Mouse (Mus musculus) CH12.LX (cell line): ENCODE data around the gene Car2. TPM values are rescaled to one million over a fixed set of nuclear protein-coding genes. Genes with fewer than 3 reads are reported as not detected.

Experiments
- DNase-seq: peaks from one replicate; pipeline ENCODE4 v3.0.0-alpha.2; 2013; ENCODE audit errors: extremely low read depth
- H3K27ac ChIP-seq: 2 replicates; pipeline ENCODE4 v1.5.1; 2012; ENCODE audit warnings: low read depth, mild to moderate bottlenecking, control low read depth, moderate library complexity; ENCODE audit not compliant: insufficient read depth
- H3K27me3 ChIP-seq: replicated peaks from 2 replicates; pipeline ENCODE3; 2012; ENCODE audit warnings: inconsistent platforms
- H3K36me3 ChIP-seq, 2 experiments: replicated peaks in 1 of 2; 2 replicates each; pipeline versions ENCODE3 to v1.6.1; 2012; ENCODE audit warnings: inconsistent platforms in 1 of 2, low read length in 1 of 2, mild to moderate bottlenecking in 1 of 2, mixed read lengths in 1 of 2, moderate library complexity in 1 of 2; ENCODE audit not compliant: control insufficient read depth in 1 of 2, insufficient read depth in 1 of 2
- H3K4me1 ChIP-seq, 2 experiments: 2 replicates each; pipeline ENCODE4 v1.6.1; 2012; ENCODE audit warnings: inconsistent platforms in 1 of 2, moderate library complexity in 1 of 2; ENCODE audit not compliant: insufficient read depth in 2 of 2, control insufficient read depth in 1 of 2
- H3K4me2 ChIP-seq: 2 replicates; pipeline ENCODE4 v1.6.1; 2012; ENCODE audit warnings: low read depth, mild to moderate bottlenecking, control low read depth; ENCODE audit not compliant: poor library complexity, insufficient read depth, severe bottlenecking
- H3K4me3 ChIP-seq, 3 experiments: fragments of 150-350 bp in 1 of 3; sonication (generic) in 1 of 3; replicated peaks in 1 of 3; 2 replicates each; pipeline versions ENCODE3 to v1.5.1; 2011 to 2012; ENCODE audit warnings: low read depth in 2 of 3, low read length in 2 of 3, mild to moderate bottlenecking in 2 of 3, moderate library complexity in 2 of 3, control low read depth in 1 of 3, improper control_type of control experiment in 1 of 3, inconsistent platforms in 1 of 3, mixed read lengths in 1 of 3; ENCODE audit not compliant: poor library complexity in 1 of 3
- H3K79me2 ChIP-seq: replicated peaks from 2 replicates; pipeline ENCODE4 v1.6.1; 2012; ENCODE audit warnings: mild to moderate bottlenecking, moderate library complexity; ENCODE audit not compliant: control insufficient read depth, poor library complexity, insufficient read depth, severe bottlenecking; ENCODE audit errors: extremely low read depth
- H3K9ac ChIP-seq: 2 replicates; pipeline ENCODE4 v1.6.1; 2012; ENCODE audit warnings: low read depth, mild to moderate bottlenecking, control low read depth, moderate library complexity; ENCODE audit not compliant: insufficient read depth
- H3K9me3 ChIP-seq: replicated peaks from 2 replicates; pipeline ENCODE3; 2012; ENCODE audit warnings: low read length, inconsistent platforms, mixed read lengths
- CHD2 ChIP-seq: IDR thresholded peaks from 2 replicates; pipeline ENCODE4 v1.6.1; 2011; ENCODE audit warnings: low read length, improper control_type of control experiment
- CTCF ChIP-seq, 2 experiments: IDR thresholded peaks in 1 of 2; conservative IDR thresholded peaks in 1 of 2; 2 replicates each; pipeline ENCODE4 v1.5.1; 2011 to 2012; ENCODE audit warnings: low read depth in 2 of 2, low read length in 2 of 2, improper control_type of control experiment in 1 of 2, inconsistent platforms in 1 of 2, mild to moderate bottlenecking in 1 of 2, moderate library complexity in 1 of 2
- E2F4 ChIP-seq: IDR thresholded peaks from 2 replicates; pipeline ENCODE4 v1.6.1; 2011; ENCODE audit warnings: low read depth, low read length, improper control_type of control experiment; ENCODE audit not compliant: insufficient replicate concordance
- ELF1 ChIP-seq: IDR thresholded peaks from 2 replicates; pipeline ENCODE4 v1.6.1; 2014; ENCODE audit warnings: low read depth, mild to moderate bottlenecking, inconsistent platforms, low read length, improper control_type of control experiment
- EP300 ChIP-seq: IDR thresholded peaks from 2 replicates; pipeline ENCODE4 v1.6.1; 2011; ENCODE audit warnings: low read length, improper control_type of control experiment
- ETS1 ChIP-seq: conservative IDR thresholded peaks from 2 replicates; pipeline ENCODE4 v1.6.1; 2012; ENCODE audit warnings: low read depth, mild to moderate bottlenecking, inconsistent platforms, low read length, improper control_type of control experiment, moderate library complexity
- GABPA ChIP-seq: IDR thresholded peaks from 2 replicates; pipeline ENCODE4 v1.6.1; 2012; ENCODE audit warnings: low read depth, low read length, improper control_type of control experiment, inconsistent platforms; ENCODE audit not compliant: insufficient replicate concordance
- HCFC1 ChIP-seq: IDR thresholded peaks from 2 replicates; pipeline ENCODE4 v1.6.1; 2012; ENCODE audit warnings: low read depth, mild to moderate bottlenecking, inconsistent platforms, low read length, improper control_type of control experiment
- JUND ChIP-seq: conservative IDR thresholded peaks from 2 replicates; pipeline ENCODE4 v1.6.1; 2011; ENCODE audit warnings: low read depth, low read length, improper control_type of control experiment
- KAT2A ChIP-seq: IDR thresholded peaks from 2 replicates; pipeline ENCODE4 v1.6.1; 2012; ENCODE audit warnings: low read length, improper control_type of control experiment, inconsistent platforms; ENCODE audit not compliant: insufficient replicate concordance
- MAFK ChIP-seq: IDR thresholded peaks from 2 replicates; pipeline ENCODE4 v1.6.1; 2011; ENCODE audit warnings: low read length, improper control_type of control experiment; ENCODE audit not compliant: insufficient replicate concordance
- MAX ChIP-seq: IDR thresholded peaks from 2 replicates; pipeline ENCODE4 v1.6.1; 2011; ENCODE audit warnings: low read length, improper control_type of control experiment
- MAZ ChIP-seq: IDR thresholded peaks from 2 replicates; pipeline ENCODE4 v1.6.1; 2012; ENCODE audit warnings: low read depth, mild to moderate bottlenecking, inconsistent platforms, low read length, improper control_type of control experiment, moderate library complexity
- MEF2A ChIP-seq: IDR thresholded peaks from 2 replicates; pipeline ENCODE4 v1.6.1; 2014; ENCODE audit warnings: low read depth, mild to moderate bottlenecking, inconsistent platforms, low read length, improper control_type of control experiment, borderline replicate concordance
- MXI1 ChIP-seq: IDR thresholded peaks from 2 replicates; pipeline ENCODE4 v1.6.1; 2011; ENCODE audit warnings: mild to moderate bottlenecking, low read depth, low read length, improper control_type of control experiment
- MYC ChIP-seq: IDR thresholded peaks from 2 replicates; pipeline ENCODE4 v1.6.1; 2011; ENCODE audit warnings: low read depth, mild to moderate bottlenecking, improper control_type of control experiment, low read length
- NELFE ChIP-seq: IDR thresholded peaks from 2 replicates; pipeline ENCODE4 v1.6.1; 2011; ENCODE audit warnings: low read depth, low read length, improper control_type of control experiment
- NRF1 ChIP-seq: IDR thresholded peaks from 2 replicates; pipeline ENCODE4 v1.6.1; 2014; ENCODE audit warnings: low read depth, mild to moderate bottlenecking, inconsistent platforms, low read length, improper control_type of control experiment, moderate library complexity
- PAX5 ChIP-seq: IDR thresholded peaks from 2 replicates; pipeline ENCODE4 v1.6.1; 2012; ENCODE audit warnings: low read length, inconsistent platforms, mixed read lengths
- POLR2A ChIP-seq: IDR thresholded peaks from 2 replicates; pipeline ENCODE4 v1.6.1; 2011; ENCODE audit warnings: low read depth, mild to moderate bottlenecking, improper control_type of control experiment, low read length
- POLR2AphosphoS2 ChIP-seq: IDR thresholded peaks from 2 replicates; pipeline ENCODE4 v1.6.1; 2011; ENCODE audit warnings: low read depth, low read length, improper control_type of control experiment
- RAD21 ChIP-seq: IDR thresholded peaks from 2 replicates; pipeline ENCODE4 v1.6.1; 2011; ENCODE audit warnings: low read depth, mild to moderate bottlenecking, low read length, improper control_type of control experiment, moderate library complexity
- RCOR1 ChIP-seq: conservative IDR thresholded peaks from 2 replicates; pipeline ENCODE4 v1.6.1; 2012; ENCODE audit warnings: low read depth, mild to moderate bottlenecking, inconsistent platforms, low read length, improper control_type of control experiment
- SIN3A ChIP-seq: IDR thresholded peaks from 2 replicates; pipeline ENCODE4 v1.6.1; 2012; ENCODE audit warnings: low read length, improper control_type of control experiment, inconsistent platforms
- SMC3 ChIP-seq: IDR thresholded peaks from 2 replicates; pipeline ENCODE4 v1.6.1; 2011; ENCODE audit warnings: low read depth, low read length, improper control_type of control experiment
- TCF12 ChIP-seq: IDR thresholded peaks from 2 replicates; pipeline ENCODE4 v1.6.1; 2014; ENCODE audit warnings: low read depth, mild to moderate bottlenecking, inconsistent platforms, low read length, improper control_type of control experiment
- UBTF ChIP-seq: IDR thresholded peaks from 2 replicates; pipeline ENCODE4 v1.6.1; 2012; ENCODE audit warnings: low read depth, mild to moderate bottlenecking, inconsistent platforms, low read length, improper control_type of control experiment, moderate library complexity
- USF2 ChIP-seq: conservative IDR thresholded peaks from 2 replicates; pipeline ENCODE4 v1.6.1; 2011; ENCODE audit warnings: low read depth, low read length, improper control_type of control experiment
- ZC3H11A ChIP-seq: IDR thresholded peaks from 2 replicates; pipeline ENCODE4 v1.6.1; 2012; ENCODE audit warnings: low read depth, mild to moderate bottlenecking, inconsistent platforms, low read length, improper control_type of control experiment
- ZKSCAN1 ChIP-seq: IDR thresholded peaks from 2 replicates; pipeline ENCODE4 v1.6.1; 2012; ENCODE audit warnings: low read depth, inconsistent platforms, low read length, improper control_type of control experiment, borderline replicate concordance
- ZMIZ1 ChIP-seq: IDR thresholded peaks from 2 replicates; pipeline ENCODE4 v1.6.1; 2012; ENCODE audit warnings: low read depth, mild to moderate bottlenecking, inconsistent platforms, low read length, improper control_type of control experiment
- ZNF384 ChIP-seq: IDR thresholded peaks from 2 replicates; pipeline ENCODE4 v1.6.1; 2012; ENCODE audit warnings: low read depth, low read length, improper control_type of control experiment, inconsistent platforms
- dilution Hi-C: fragments of 300-500 bp; cut with MboI; formaldehyde crosslinking; loops from 2 replicates; pipeline ENCODE4 v1.14.3; 2020; ENCODE audit warnings: low sequenced_read_pairs; ENCODE audit not compliant: extremely low pct_unique_long_range_greater_than_20kb, extremely low pct_ligation_motif_present
- in situ Hi-C: fragments of 300-500 bp; cut with MboI; formaldehyde crosslinking; loops from 3 replicates; pipeline ENCODE4 v1.14.3; 2019; ENCODE audit warnings: low sequenced_read_pairs, low pct_ligation_motif_present, low pct_unique_long_range_greater_than_20kb, mixed read lengths
- polyA plus RNA-seq: library from polyadenylated mRNA; unstranded; fragments of >175 nt; gene quantifications from 2 replicates; pipeline ENCODE4 v1.2.1, GENCODE M21; 2012; ENCODE audit warnings: low read depth; ENCODE audit not compliant: insufficient read length
- total RNA-seq, 2 experiments: library from RNA; depleted of rRNA; stranded (reverse); fragments of 300-350 nt in 1 of 2; fragments of >200 nt in 1 of 2; gene quantifications; 2 replicates each; pipeline ENCODE4 v1.2.3; 2012 to 2014

Gene Car2
- total and polyA plus RNA-seq, 3 experiments = 0.16 TPM; not detected in 2

- no peak overlapping the region for H3K4me3 ChIP-seq
- in situ Hi-C loops = loop anchor here (10.0 kb wide), 1 partner anchor 486 kb away; no protein-coding TSS in a partner anchor
Measured at GRCm38 (mm10) chr3:14870528-14870927, 15.5 kb upstream of the Car2 start.

GRCm38 (mm10) chr3:14871386-14871785 is 14.7 kb upstream of the Car2 start:
- Histone ChIP-seq H3K4me3 (no peak overlapping the region), H3K4me2 (no peak overlapping the region)
- TF ChIP-seq POLR2A (no peak), EP300 (no peak), ZMIZ1 (no peak), RCOR1 (no peak), NELFE (no peak), RAD21 (peak; percentile 82), SMC3 (peak; percentile 83), MAX (no peak), MEF2A (no peak), CHD2 (no peak), E2F4 (no peak), NRF1 (peak; percentile 76), JUND (no peak), ZNF384 (no peak), ZC3H11A (0 out of 2 replicates have a peak, but pooled peaks have one; percentile 14), ETS1 (no peak), MYC (no peak), MXI1 (no peak), HCFC1 (no peak), PAX5 (no peak), CTCF (conservative IDR thresholded peaks at IDR 0.05 in 1 of 2, IDR thresholded peaks at IDR 0.05 in 1 of 2; ENCODE audit: low read depth in 2 of 2, low read length in 2 of 2) (peak in 1 of 2 experiments; percentile 78; a peak in 2 of 4 replicates), ZKSCAN1 (no peak), TCF12 (no peak), POLR2AphosphoS2 (no peak), MAZ (no peak), KAT2A (no peak), SIN3A (no peak), MAFK (no peak), UBTF (no peak), GABPA (no peak)

More at GRCm38 (mm10) chr3:14870528-14870927, 15.5 kb upstream of the Car2 start:
- dilution Hi-C loops = no loop called here
- Histone ChIP-seq H3K9ac (no peak overlapping the region), H3K27ac (no peak overlapping the region), H3K36me3 (no peaks in the 10 kb centered on the region), H3K79me2 (no peaks in the 10 kb centered on the region), H3K27me3 (no peaks in the 10 kb centered on the region), H3K9me3 (no peaks in the 10 kb centered on the region), H3K4me2 (no peak overlapping the region), H3K4me1 (peaks cover 3 to 21% of the 10 kb centered on the region in 2 experiments)
- DNase-seq = no peak
- TF ChIP-seq KAT2A (no peak), ELF1 (no peak), MAFK (no peak), SIN3A (no peak), RAD21 (no peak), MYC (no peak), UBTF (no peak), USF2 (no peak), MEF2A (no peak), NELFE (no peak), RCOR1 (no peak)

More at GRCm38 (mm10) chr3:14871386-14871785, 14.7 kb upstream of the Car2 start:
- Histone ChIP-seq H3K9ac (no peak overlapping the region), H3K79me2 (no peaks in the 10 kb centered on the region), H3K9me3 (no peaks in the 10 kb centered on the region), H3K27me3 (no peaks in the 10 kb centered on the region), H3K27ac (no peak overlapping the region), H3K36me3 (no peaks in the 10 kb centered on the region), H3K4me1 (peaks cover 5 to 26% of the 10 kb centered on the region in 2 experiments)
- dilution Hi-C loops = no loop called here
- in situ Hi-C loops = loop anchor here (10.0 kb wide), 1 partner anchor 487 kb away; no protein-coding TSS in a partner anchor
- DNase-seq = peak; percentile 69
